Mouse (Mus musculus): Measurements from ENCODE around the gene Sema3g.

The Sema3g gene

DNA sequence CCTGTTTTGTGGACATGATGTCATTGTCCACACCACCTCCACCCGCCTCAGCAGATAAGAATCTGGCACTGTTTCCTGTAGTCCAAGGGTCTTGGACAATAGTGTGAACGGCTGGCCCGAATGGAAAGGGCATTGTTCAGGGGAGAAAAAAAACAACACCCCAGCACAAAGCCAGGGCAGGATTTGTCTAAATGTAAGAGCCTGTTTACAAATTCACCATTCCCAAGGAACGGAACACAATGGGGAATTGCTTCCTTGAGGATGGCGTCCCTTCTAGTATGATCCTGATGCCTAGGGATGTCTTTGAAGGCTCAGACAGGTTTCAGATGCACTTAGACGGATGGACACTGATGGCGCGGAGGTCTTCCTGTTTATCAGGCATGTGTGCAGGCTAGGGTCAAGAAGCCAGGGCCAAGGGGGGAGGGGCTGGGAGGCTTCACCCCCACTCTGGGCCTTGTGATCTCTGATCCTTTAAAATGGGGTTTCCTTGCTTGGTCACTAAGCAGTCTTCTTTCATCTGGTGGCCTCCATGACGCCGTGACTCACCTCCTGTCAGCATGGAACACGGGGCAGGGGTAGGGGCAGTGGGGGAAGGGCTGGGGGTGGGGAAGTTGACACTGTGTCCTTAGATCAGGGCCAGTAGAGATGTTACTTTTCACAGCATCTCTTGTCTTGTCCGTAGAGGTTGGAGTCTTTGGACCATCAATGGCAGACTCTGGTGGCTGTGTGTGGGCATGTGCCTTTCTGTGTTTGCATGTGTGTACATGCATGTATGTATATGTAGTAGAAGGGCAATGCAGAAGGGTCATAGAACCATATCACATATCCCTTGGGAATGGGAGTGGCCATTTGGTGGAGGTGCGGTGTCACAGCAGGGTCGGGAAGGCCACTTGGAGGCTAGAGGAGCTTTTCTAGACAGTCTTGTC lies 15.7 kb downstream of the Sema3g start:
- DNase-seq, result peak; percentile 65 to 83

DNA sequence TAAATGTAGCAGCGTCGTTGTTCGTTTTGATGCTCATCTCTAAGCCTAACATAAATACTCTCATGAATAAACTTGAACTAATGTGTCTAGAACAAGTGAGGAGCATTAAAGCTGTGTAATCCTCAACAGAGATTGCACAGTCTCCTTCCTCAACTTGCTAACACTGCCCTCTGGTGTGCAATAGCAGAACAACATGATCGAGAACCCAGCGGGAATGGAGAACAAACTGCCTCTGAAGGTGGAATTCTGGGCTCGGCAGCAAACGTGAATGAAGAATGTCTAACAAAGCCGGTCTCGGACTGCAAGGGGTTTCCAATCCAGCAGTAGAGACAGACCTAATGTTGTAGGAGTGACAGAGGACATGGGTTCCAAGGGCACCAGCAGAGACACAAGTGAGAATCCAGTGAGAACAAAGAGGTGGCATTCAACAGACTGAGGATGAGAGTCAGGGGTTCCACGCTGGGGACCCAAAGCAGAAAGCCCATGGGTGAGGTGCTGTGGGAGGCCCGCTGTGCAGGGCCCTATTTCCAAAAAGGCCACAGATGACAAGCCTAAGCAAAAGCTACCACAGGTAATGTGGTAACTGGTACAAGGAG lies 16.4 kb downstream of the Sema3g start:
- peak; percentile 68 to 89 for DNase-seq

DNA sequence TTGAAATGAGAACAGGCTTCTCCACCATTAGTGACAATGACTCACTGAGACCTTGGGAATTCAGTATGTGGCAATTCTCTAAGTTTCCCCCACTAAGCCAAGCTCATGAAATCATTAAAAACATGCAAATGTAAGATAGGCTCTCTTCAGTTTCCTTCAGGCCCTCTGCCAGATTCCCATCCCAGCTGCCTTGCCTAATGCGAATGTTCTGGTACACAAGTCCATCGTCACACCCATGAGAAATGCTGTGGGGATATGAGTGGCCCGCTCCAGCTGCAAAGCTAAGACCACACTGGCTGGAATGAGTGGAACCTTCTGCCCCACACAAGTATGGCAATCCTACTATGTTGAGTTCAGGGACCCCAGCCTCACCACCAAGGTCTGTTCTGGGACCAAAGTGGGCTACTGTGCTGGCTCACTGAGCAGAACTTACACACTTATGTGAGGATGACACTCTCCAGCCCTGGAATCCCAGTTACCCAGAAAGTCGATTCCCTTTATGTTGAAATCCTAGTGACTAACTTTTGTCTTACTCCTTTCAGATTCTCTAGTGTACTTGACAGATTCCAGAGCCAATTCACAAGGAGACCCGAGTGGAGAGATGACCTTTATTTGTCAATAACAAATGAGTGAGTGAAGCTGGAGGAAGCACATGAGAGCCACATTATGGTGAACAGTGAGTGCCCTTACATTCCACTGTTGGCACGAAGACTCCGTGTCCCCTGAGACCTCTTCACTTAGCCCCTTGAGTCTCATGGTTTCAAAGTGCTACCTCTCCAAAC lies 19.6 kb downstream of the Sema3g start:
- peak; percentile 66 to 83 for DNase-seq

DNA sequence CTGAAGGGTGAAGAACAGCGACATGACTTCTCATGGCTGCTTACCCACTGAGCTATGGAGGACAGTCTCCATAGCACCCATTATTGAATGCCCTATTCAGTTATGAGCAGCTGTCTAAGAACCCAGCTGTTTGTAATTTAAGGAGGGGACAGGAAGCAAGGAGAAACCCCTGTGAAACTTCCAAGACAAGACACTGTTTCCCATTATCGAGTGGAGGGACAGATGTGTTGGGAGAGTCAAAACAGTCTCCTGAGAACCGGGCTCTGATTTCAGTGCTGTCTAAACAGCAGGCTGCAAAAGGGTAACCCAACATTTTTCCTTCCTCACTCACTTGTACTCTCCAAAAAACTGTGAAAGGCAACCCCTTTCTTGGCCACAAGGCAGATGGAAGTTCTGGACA lies 22.9 kb downstream of the Sema3g start:
- peak in 1 of 2 experiments; percentile 13 for DNase-seq

DNA sequence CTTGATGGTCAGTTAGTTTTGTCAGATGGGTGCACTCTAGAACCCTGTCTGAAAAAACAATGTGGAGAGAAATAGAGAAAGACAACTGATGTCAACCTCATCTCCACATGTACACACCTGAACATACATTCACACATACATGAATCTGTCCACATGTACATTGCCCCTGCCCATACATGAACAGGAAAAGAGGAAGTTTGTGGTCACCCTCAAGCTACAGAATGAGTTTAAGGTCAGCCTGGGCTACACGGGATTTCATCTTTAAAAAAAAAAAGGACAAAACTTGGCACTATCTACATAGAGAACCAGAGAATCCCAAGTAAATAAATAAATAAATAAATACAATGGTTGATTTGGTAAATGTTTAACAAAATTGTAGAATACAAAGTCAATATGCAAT lies 27.1 kb downstream of the Sema3g start:
- DNase-seq, result no peak

DNA sequence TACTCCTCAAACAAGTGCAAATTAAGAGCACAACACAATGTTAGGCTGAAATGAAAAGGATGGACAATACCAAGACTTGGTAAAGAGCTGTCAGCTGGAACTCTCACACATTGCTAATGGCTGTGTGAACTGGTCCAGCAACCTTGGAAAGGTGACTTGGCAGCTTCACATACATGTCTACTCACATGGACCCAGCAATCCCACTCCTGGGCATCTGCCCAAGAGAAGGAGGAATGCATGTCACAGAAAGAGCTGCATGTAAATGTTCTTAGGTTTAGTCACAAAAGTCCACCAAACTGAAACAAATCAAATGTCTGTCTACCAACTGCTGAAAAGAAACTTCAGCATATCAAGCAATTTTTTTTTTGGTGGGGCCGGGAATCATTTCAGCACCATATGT lies 28.3 kb downstream of the Sema3g start:
- peak in 1 of 2 experiments; percentile 8 for DNase-seq

DNA sequence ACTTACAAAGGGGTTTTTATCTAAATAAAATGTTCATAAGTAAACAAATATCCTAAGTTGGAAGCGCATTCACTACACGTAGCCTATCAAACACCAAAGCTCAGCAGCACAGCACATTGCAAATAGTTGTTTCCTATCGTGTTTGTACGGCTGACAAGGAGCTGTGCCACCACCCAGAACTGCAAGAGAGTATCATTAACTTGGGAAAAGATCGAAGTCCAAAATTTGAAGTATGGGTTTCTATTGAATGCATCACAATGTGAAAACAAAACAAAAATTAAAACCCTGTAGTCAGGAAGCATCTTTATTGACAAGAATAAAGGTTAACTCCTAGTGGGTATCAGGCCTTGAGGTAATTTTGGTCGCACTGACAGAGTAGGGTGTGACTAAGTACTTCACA lies 30.7 kb downstream of the Sema3g start:
- DNase-seq, result no peak

DNA sequence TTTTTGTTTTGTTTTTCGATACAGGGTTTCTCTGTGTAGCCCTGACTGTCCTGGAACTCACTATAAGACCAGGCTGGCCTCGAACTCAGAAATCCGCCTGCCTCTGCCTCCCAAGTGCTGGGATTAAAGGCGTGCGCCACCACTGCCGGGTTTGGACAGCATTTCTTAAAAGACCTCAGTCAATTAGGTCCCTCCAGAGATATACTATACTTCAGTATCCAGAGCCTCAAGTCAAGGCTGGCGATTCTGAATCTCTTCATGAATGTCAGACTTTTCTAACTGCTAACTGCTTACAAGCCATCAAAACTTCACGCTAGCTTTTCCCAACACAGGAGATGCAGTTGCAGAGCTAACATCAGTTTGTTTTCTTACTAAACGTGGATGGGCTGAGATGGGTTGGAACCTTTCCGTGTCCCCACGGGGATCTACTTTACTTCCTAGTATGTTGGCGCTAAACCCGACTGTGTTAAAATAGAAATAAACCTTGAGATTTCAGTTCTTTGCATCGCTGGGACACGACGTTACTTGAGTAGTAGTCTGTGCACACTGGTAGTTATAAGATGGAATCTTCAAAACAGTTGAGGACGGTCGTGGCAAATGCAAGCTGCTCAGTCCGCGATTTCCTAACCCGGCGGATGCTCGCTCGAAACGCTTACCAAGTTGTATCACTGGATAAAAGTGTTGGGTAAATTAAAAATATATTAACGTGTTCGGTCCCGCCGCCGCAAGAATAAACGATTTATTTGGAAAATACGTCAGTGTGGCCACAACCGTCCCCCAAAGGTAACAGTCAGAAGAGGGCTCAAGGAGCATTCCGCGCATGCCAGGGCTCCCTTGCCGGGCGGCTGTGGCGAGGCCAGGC lies 32.8 kb downstream of the Sema3g start:
- DNase-seq, result peak in 1 of 2 experiments; percentile 13

DNA sequence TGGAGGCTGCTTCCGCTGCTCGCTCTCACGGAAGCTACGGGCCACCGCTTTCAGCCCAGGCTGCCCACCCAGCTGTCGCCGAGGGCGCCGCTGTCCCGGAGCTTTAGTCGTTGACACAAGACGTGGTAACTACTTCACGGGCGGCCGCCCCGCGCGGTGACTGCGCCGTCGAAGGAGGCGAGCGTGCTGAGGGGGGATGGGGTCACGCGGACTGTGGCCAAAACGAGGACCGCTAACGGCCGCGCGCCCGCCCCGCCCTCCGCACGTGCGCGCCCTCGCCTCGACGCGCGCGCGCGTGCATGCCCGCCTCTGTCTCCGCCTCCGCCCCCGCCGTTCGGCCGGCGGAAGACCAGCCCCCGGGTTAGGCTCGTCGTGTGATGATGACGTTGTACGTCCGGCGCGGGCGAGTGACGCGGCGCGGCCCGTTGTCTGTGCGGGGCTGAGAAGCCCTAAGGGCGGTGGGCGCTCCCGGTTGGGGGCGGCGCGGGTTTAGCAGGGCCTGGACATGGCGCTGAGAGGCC lies 33.5 kb downstream of the Sema3g start, which contains the start of the genes Phf7 and Bap1:
Gene Phf7, minus strand, starts transcription at position 234 of the 521 bp plus-strand sequence.
Gene Bap1, plus strand, starts transcription at position 367 of the 521 bp plus-strand sequence.
- DNase-seq, result peak; percentile 97

DNA sequence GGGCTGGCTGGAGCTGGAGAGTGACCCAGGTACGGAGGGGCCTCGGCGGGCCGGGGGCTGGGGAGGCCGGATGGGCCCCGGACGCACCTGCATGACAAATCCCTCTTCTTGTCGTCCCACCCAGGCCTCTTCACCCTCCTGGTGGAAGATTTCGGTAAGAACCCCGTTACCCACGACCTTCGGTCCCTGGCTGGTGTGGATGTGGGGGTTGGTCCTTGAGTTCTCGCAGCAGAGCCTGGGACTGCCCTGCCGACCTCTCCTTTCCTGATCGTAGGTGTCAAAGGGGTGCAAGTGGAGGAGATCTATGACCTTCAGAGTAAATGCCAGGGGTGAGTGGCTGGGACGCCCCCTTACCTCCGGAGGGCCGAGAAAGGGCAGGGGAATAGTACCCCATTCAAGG lies 34.0 kb downstream of the Sema3g start:
- DNase-seq, result no peak

DNA sequence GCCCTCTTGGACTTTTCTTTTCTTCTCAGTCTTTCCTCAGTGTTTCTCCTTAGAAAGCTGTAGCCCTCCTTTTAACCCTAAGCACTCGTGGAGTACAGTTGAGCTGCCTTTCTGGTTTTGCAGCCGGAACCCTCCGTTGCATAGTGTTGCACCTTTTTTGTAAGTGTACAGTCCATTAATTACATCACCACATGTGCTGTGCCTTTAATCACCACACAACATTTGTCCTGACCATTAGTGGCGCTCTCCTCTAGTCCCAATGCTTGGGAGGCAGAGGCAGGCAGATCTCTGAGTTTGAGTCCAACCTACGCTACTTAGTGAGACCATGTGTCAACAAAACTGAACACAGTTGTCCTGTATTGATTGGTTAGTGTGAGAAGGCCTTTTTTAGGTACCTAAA lies 34.4 kb downstream of the Sema3g start:
- DNase-seq, result peak in 1 of 2 experiments; percentile 8

DNA sequence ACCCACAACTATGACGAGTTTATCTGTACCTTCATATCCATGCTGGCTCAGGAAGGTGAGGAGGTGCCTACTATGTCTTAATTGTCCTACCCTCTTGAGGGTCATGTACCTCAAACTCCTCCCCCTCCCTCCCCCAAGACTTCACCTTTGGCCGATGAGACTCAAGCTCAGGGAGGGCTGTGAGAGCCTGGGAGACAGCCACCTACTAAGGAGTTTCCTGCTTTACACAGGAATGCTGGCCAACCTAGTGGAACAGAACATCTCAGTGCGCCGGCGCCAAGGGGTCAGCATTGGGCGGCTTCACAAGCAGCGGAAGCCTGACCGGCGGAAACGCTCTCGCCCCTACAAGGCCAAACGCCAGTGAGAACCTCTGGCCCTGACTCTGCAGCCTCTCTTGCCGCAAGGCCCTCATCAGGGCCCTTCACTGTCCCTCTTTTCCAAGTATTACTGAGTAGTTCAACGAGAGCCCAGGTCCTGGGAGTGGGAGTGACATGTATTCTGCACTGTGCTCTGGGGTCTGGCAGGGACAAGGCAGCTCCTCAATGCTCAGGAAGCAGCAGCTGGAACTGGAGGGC lies 40.9 kb downstream of the Sema3g start:
- DNase-seq, result no peak

DNA sequence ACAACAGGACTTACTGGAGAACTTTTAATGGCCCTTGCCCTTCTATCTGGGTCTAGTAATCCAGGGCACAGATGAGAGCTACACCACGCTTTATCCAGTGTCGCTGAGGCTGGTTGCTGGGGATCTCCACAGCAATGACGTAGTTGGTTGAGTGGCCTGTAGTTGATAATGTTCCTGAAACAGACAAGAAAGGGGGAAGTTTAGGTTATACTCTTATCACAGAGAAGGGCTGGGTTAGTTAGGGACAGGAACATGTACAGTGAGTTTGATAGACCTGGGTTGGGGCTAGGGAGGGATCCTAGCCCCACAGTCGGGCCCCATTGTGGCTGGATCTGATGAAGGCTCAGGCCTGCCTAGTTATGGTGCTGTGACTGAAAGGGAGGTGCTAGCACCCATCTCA lies 42.7 kb downstream of the Sema3g start:
- no peak for DNase-seq

DNA sequence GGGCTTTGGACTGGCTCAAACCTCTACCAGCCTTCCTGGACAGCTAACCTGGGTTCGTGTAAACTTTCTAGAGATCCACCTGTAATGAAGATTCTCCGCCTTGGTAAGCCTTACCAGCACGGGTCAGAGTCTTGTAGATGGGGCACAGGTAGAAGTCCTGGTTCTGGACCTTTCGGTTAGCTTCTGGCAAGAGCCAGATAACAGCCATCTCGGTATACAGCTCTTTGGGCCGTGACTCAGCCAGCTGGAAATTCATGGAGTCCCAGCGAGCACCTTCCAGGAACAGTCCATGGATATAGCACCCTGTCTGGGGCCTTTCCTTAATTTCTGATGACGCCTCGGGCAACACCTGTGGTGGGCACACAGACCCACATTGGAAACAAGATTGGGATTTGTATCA lies 43.3 kb downstream of the Sema3g start:
- no peak for DNase-seq

DNA sequence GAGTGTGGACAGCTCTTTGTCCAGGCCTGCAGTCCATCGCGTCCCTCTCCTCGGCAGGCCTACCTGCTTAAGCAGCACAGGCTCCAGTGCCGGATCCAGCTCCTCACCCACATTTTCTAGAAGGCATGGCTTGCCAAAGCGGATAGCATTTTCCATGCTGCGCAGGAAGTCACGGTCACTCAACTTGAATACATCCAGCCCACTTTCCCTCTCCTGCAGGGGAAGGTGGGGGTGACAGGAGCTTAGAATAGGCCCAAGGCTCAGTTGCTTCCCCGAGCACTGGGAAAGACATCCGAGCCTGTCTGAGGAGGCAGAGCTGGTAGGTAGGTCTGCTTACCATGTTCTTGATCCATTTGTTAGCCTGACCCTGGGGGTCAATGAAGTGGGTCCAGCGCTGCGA lies 50.0 kb downstream of the Sema3g start:
- DNase-seq, result no peak

DNA sequence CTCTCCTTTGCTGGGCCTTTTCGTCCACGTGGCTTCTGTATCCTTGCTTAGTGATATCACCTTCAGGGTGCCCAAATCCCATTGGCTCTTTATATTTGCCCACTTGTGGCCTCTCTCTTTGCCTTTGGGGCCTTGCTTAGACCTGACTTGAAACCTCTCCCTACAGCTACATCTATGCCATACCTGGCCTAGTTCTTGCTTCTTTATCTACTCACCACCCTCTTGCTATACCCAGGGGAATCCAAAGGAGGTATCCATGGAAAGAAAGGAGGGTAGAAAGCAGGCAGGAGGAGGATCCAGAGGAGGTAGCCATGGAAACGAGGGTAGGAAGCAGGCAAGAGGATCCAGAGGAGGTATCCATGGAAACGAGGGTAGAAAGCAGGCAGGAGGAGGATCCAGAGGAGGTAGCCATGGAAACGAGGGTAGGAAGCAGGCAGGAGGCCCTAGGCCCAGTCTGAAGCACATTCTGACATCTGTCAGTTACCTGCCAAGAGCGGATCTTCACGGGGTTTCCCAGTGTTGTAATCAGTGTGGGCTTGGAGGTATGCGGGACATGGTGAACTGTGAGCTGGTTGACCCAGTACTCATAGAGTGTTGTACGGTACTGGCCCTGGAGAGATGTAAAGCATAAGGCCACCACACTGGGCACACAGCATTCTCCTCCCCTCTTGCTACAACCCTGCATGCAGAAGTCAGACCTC lies 50.8 kb downstream of the Sema3g start:
- DNase-seq, result no peak

DNA sequence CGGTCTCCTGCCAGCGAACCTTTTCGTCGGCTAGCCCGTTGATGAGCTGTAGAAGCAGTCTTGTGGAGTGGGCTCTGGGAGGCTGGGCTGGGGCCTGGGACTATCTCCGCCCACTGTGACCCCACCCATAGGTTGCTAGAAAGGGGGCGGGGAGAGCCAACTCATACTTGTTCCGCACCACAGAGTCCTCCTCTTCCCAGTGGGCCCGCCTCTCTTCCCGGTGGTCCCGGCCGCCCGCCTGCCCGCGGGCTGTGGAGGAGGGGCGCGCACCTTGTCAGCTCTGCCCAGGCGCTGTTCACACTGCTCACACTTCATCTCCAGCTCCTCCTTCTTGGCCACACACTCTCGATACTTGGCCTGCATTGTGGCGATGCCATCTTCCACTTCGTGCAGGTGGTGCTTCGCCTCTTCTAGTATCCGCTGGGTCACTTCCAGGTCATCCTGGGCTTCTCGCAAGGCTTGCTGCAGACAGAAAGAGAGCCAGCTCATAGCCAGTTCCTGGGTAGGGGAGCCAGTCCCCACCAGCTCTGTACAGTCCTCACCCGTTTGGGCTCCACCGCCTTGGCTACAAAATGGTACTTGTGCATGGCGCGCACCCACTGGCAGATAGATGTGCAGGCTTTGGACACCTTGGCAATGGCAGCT lies 51.9 kb downstream of the Sema3g start:
- peak; percentile 60 to 76 for DNase-seq

DNA sequence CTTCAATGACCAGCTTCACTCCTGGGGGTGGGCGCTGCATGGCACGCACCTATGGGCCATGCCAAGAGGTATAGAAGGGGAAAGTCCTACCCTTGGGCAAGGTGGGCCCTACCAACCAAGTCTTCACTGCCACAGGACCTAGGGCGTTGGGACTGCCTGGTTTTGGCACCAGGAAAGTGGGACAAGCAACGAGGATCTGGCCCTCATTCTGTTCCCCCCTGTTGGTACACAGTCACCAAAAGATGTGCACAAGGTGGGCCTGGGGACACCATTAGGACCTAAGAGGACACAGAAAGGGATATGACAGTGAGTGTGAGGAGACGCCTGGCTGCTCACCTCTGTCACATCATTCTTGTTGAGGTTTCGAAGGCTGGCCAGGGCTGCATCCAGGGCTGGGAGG lies 53.5 kb downstream of the Sema3g start:
- DNase-seq, result no peak

DNA sequence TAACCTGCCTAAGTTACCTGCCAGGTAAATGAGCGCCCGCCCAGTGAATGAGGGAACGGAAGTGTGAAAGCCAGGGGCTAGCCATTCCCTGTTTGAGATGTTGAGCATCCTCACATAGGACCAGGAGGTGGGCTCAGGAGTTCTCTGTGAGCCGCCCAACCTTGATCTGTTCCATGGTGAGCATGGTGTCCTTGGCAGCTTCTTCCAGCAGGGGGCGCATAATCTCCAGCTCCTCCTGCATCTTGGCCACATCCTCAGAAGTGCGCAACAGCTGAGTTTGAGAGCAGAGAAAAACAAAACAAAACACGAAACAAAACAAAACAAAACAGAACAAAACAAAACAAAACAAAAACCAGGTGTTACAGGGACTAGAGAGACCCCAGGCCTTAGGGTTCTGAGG lies 54.5 kb downstream of the Sema3g start:
- peak; percentile 65 to 82 for DNase-seq
